Mouse (Mus musculus) cerebellum, adult 9-10 months (tissue): ENCODE results near the gene Add2.
A peak's percentile ranks its signal among the peaks of the same experiment; 100 is the strongest.

ENCODE experiments used
- DNase-seq: peaks from one replicate; pipeline ENCODE4 v3.0.0; 2022

The Add2 gene

GRCm38 (mm10) chr6:86148518-86148917 lies 120.0 kb downstream of the Add2 start:
- no peak for DNase-seq

DNA sequence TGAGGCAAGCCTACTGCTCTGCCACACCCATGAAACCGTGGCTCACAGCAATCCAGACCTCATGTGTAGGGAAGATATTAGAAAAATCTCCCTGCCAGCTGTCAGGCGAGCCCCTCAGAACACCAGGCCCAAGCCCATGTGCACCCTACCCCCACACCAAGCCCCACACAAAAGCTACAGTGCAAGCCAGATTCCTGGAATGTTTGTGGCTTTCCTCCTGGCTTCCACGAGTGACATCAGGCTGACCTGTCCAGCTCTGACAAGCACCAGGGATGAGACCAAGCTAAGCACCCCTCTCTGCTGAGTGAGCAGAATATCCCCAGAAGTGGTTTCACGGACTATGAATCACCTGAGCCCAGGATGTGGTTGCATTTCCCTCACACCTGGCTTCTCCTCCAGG lies 120.5 kb downstream of the Add2 start:
- no peak for DNase-seq

DNA sequence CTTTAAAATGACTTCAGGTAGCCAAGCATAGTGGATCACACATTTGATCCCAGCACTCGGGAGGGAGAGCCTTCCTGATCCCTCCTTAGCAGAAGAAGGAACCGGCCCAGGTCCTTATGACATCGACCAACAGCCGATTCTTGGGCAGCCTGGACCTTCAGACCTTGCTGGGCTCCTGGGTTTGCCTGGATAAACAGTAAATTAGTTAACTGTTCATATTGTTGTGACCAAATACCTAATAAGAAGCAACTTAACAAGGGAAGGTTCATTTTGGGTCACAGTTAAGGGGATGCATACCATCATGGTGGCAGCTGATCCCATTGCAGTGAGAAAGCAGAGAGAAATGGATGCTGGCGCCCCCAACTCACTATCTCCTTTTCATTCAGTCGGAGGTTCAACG lies 124.2 kb downstream of the Add2 start:
- no peak for DNase-seq

DNA sequence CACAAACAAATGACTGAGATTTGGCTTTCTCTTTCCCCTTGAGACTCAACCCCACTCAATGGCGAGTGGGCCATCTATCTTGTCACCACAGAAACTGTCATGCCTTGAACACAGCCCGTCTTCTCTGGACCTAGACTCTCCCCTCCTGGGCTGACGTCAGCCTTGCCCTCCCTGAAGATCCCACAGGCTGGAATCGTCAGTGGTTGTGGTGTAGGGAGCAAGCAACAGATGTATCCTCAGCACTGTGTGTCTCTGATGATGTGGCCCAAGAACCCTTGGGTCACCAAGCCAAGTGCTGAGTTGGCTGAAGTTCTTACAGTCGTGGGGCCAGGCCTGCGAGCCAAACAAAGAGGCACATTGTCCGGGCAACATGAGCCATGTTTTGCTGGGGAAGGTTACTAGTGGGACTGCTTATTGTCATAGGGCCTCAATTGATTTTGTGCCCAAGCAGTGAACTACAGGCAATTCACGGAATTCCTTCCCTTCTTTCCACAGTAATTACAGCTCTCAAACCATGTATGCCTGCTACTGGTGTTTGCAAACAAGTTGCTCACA lies 125.0 kb downstream of the Add2 start:
- no peak for DNase-seq

DNA sequence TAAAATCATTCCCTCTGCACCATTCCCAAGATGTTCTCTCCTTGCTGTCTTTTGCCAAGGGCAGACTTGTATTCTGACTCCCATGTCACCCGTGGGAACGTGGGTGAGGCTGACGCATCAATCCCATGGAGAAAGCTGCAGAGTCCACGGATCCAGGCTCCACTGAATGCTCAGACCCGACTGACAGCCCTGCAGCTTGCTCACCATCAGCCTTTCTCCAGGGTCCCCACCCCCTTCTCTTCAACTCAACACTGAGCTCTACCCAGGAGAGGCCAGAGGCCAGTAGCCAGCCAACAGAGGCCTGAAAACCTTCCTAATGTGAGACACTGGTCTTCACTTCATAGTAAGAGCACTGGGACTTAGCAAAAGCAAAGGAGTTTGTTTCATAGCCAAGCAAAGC lies 125.5 kb downstream of the Add2 start:
- no peak for DNase-seq

DNA sequence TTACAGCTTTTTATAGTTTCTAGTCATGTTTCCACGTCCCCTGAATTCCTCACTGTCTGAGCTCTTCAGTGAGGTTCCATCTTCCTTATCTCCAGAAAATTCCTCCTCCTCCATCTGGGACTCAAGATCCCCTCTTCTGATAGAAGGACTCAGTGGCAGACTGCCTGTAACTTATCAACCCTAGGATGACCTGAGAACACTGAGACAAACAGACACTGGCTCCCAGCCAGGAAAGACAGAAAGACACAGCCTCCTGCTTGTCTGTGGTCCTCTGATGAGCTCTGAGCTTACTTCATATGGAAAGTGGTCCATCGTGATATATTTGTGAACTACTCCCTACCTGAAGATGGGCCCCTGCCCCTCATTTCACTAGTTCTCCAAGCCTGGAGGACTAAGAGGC lies 126.0 kb downstream of the Add2 start:
- DNase-seq = no peak

- peak; percentile 5 for DNase-seq
These were observed 129.1 kb downstream of the Add2 start for GRCm38 (mm10) chr6:86157253-86158234.

DNA sequence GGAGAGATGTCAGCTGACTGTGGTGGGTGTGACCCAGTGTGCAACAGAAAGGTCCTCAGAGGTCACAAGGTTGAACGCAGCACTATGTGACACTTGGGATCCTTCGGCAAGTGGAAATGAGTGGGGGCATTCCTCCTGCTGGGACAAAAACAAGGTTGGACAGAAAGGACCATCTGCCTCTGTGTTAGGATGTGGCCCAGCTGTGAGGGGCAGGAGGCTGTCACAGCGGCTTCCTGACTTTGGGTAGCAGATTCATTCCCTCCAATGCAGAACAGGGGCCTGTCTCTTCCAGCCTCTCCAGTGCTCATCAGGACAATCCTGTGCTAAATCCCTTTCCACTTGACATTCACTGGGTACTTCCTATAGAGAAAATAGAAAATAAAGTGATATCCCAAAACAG lies 132.4 kb downstream of the Add2 start:
- DNase-seq = no peak

DNA sequence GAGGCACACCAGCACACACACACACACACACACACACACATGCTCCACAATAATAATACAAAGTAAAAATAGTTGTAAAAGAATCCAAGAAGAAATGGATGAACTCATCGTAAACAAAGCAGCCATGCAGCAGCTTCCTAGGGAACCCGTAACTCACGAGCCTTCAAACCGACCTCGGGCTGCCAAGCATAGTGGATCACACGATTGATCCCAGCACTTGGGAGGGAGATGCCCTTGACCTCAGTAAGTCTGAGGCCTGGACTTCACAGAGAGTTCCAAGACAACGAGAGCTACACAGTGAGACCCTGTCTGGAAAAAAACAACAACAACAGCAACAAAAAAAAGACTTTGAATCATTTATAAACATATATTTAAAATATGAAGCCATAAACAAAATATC lies 133.1 kb downstream of the Add2 start:
- no peak for DNase-seq

GRCm38 (mm10) chr6:86164028-86164427 lies 135.5 kb downstream of the Add2 start:
- no peak for DNase-seq

DNA sequence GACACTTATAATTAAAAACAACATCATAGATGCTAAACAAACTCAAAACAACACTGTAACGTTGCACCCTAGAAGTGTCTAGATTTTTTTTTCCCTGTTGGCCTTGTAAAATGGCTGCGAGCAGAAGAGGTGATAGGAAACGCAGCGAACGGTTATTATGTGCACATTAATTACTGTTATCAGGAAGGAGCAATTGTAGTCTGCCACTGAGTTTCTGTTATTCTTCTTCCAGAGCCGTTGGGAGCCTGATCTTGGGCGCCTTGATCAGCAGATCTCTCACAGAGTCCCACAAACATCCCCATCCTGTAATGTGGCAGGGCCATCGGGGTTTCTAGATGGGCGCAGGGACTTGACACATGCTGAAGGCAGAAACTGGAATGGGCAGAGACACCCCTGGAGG lies 137.9 kb downstream of the Add2 start:
- no peak for DNase-seq

- DNase-seq = no peak
These were observed 139.4 kb downstream of the Add2 start for GRCm38 (mm10) chr6:86167851-86168250.

GRCm38 (mm10) chr6:86169166-86169565 lies 140.7 kb downstream of the Add2 start:
- no peak for DNase-seq
